Mouse (Mus musculus): Measurements from ENCODE around the gene Atp8b3. TPM values are rescaled to one million over a fixed set of nuclear protein-coding genes. Genes with fewer than 3 reads are reported as not detected.

Atp8b3 gene
- polyA plus RNA-seq, 1 experiment from 2014 or later: 0.23 TPM

DNA sequence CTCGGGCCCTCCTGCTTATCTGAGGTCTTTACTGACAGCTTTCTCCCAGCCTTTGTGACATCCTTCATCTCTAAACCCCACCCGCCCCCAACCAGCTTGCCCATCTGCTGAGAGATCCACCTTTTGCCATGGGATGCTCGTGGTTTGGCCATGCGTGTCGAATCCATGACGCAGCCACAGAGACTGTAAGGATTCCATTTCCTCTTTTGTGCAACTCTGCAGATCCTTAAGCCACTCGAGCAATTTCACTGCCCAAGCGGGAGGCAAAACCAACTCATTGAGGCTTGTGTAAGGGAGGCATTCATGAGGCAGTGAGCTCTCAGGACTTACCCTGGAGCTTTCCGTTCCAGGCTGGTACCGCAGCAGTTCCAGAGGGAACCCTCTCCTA, 28.7 kb downstream of the Atp8b3 start:
- no peak overlapping the region for H3K27ac ChIP-seq
- ATAC-seq (ENCODE audit: insufficient number of reproducible peaks, insufficient read depth, low FRiP score, low TSS enrichment): no peak
- H3K9me3 ChIP-seq: no peaks in the 10 kb centered on the region
- peak overlapping the region; percentile 11 for H3K9ac ChIP-seq
- H3K4me1 ChIP-seq: peaks cover 3% of the 10 kb centered on the region; the same call in 1 of the 2 replicates
- 43% methylated on average over 10 of the region's 10 CpGs for whole genome bisulfite sequencing
- H3K4me3 ChIP-seq: no peak overlapping the region
- peaks cover 74% of the 10 kb centered on the region for H3K27me3 ChIP-seq
- no peaks in the 10 kb centered on the region for H3K36me3 ChIP-seq
- H3K4me2 ChIP-seq (replicated peaks): 0 out of 2 replicates have a peak overlapping the region, but pooled peaks have one; percentile 48

- Histone ChIP-seq H3K27ac (no peak overlapping the region), H3K4me3 (peak overlapping the region; percentile 27), H3K4me2 (replicated peaks) (peak overlapping the region; percentile 48), H3K9ac (no peak overlapping the region), H3K36me3 (no peaks in the 10 kb centered on the region), H3K9me3 (no peaks in the 10 kb centered on the region), H3K27me3 (peaks cover 74% of the 10 kb centered on the region), H3K4me1 (peaks cover 3% of the 10 kb centered on the region; the same call in 1 of the 2 replicates)
- 8% methylated on average over 20 of the region's 20 CpGs for WGBS
- 0 out of 2 replicates have a peak, but pooled peaks have one; percentile 39 for ATAC-seq (ENCODE audit: insufficient number of reproducible peaks, insufficient read depth, low FRiP score, low TSS enrichment)
These were observed 29.3 kb downstream of the Atp8b3 start for GRCm38 (mm10) chr10:80509412-80510272.

- H3K4me1 ChIP-seq: peaks cover 3% of the 10 kb centered on the region; the same call in 1 of the 2 replicates
- H3K36me3 ChIP-seq: no peaks in the 10 kb centered on the region
- WGBS: 1% methylated on average over 11 of the region's 11 CpGs
- H3K9me3 ChIP-seq: no peaks in the 10 kb centered on the region
- no peak for ATAC-seq (ENCODE audit: insufficient number of reproducible peaks, insufficient read depth, low FRiP score, low TSS enrichment)
- H3K27ac ChIP-seq: no peak overlapping the region
- peaks cover 78% of the 10 kb centered on the region for H3K27me3 ChIP-seq
- H3K4me2 ChIP-seq (replicated peaks): no peak overlapping the region
- H3K4me3 ChIP-seq: no peak overlapping the region
- no peak overlapping the region for H3K9ac ChIP-seq
These were observed 32.7 kb downstream of the Atp8b3 start for GRCm38 (mm10) chr10:80506222-80506621.

DNA sequence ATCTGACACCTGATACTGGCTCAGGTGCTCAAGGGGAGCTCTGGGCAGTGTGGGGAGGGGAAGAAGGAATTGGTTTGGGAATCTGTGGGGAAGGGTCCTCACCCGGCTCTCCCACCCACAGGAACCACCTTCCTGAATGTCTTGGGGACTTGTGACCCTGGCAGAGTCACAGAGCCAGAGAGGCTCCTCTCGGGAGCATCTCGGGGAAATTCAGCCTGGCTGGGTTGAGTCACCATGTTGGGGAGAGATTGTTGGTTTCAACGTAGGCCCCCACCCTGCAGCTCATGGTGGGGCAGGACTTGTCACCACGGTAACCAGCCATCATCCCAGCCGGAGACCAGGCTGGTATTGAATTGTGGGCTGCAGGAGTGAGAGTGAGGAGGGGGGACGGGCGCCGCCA, 34.2 kb downstream of the Atp8b3 start:
- Histone ChIP-seq H3K27me3 (peaks cover 83% of the 10 kb centered on the region), H3K36me3 (no peaks in the 10 kb centered on the region), H3K4me1 (peaks cover 3% of the 10 kb centered on the region; the same call in 1 of the 2 replicates), H3K4me3 (no peak overlapping the region), H3K27ac (no peak overlapping the region), H3K9me3 (no peaks in the 10 kb centered on the region), H3K9ac (no peak overlapping the region), H3K4me2 (replicated peaks) (no peak overlapping the region)
- ATAC-seq (ENCODE audit: insufficient number of reproducible peaks, insufficient read depth, low FRiP score, low TSS enrichment): no peak
- WGBS: 2% methylated on average over 7 of the region's 9 CpGs

- peaks cover 88% of the 10 kb centered on the region for H3K27me3 ChIP-seq
- H3K9ac ChIP-seq: no peak overlapping the region
- no peak overlapping the region for H3K4me2 ChIP-seq (replicated peaks)
- H3K4me1 ChIP-seq: peaks cover 3% of the 10 kb centered on the region; the same call in 1 of the 2 replicates
- H3K27ac ChIP-seq: no peak overlapping the region
- no peaks in the 10 kb centered on the region for H3K36me3 ChIP-seq
- no peak for ATAC-seq (ENCODE audit: insufficient number of reproducible peaks, insufficient read depth, low FRiP score, low TSS enrichment)
- WGBS: under 1% methylated on average over 27 of the region's 27 CpGs
- no peaks in the 10 kb centered on the region for H3K9me3 ChIP-seq
- H3K4me3 ChIP-seq: 0 out of 2 replicates have a peak overlapping the region, but pooled peaks have one; percentile 5
These were observed 35.2 kb downstream of the Atp8b3 start for GRCm38 (mm10) chr10:80503599-80504220.

DNA sequence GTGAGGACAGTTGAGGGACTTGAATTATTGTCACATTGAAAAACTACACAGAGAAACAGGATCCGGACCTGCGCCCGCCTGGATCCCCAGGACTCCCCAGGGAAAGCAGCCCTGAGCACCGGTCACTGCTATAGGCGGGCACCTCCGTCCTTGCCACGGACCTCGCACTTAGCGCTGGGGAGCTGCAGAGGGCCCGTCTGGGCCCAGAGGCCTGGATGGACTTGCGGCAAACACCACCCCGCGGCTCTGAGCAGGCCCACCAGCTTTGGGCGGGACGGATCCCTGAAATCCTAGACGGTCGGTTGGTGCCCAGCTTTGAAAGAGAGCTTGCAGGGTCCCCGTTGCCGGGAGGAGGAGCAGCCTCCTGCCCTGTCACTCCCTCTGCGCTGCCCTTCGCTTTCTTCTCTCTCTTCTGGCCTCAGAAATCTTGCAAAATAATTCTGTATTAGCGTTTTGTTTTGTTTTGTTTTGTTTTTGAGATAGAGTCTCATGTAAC, 36.1 kb downstream of the Atp8b3 start:
- no peak overlapping the region for H3K9ac ChIP-seq
- no peaks in the 10 kb centered on the region for H3K9me3 ChIP-seq
- no peaks in the 10 kb centered on the region for H3K36me3 ChIP-seq
- no peak overlapping the region for H3K4me3 ChIP-seq
- peaks cover 3% of the 10 kb centered on the region; the same call in 1 of the 2 replicates for H3K4me1 ChIP-seq
- ATAC-seq (ENCODE audit: insufficient number of reproducible peaks, insufficient read depth, low FRiP score, low TSS enrichment): no peak
- H3K27me3 ChIP-seq: peaks cover 91% of the 10 kb centered on the region
- H3K4me2 ChIP-seq (replicated peaks): no peak overlapping the region
- no peak overlapping the region for H3K27ac ChIP-seq
- WGBS: under 1% methylated on average over 22 of the region's 22 CpGs

DNA sequence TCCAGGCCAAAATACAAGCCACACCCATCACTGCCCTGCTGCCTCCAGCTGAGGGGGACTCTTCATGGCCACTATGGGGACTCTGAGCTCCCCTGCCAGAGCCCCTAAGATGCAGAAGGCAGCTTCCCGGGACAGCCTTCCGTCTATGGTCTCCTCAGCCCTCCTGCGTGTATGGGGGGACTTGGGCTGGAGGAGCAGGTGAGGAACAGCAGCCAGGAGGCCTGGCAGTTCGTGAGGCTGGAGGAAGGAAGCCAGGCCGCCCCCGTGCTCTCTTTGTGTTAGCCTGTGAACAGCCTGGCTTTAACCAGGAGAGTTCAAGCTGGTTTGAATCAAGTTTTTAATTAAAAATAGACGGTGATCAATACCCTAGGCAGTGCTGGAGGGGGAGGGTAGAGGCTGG, 36.6 kb downstream of the Atp8b3 start:
- no peak for ATAC-seq (ENCODE audit: insufficient number of reproducible peaks, insufficient read depth, low FRiP score, low TSS enrichment)
- H3K4me1 ChIP-seq: peaks cover 3% of the 10 kb centered on the region; the same call in 1 of the 2 replicates
- no peak overlapping the region for H3K4me2 ChIP-seq (replicated peaks)
- H3K9ac ChIP-seq: no peak overlapping the region
- H3K9me3 ChIP-seq: no peaks in the 10 kb centered on the region
- no peak overlapping the region for H3K27ac ChIP-seq
- no peaks in the 10 kb centered on the region for H3K36me3 ChIP-seq
- no peak overlapping the region for H3K4me3 ChIP-seq
- H3K27me3 ChIP-seq: peaks cover 91% of the 10 kb centered on the region
- under 1% methylated on average over 7 of the region's 7 CpGs for WGBS

- no peak overlapping the region for H3K4me2 ChIP-seq (replicated peaks)
These were observed 42.5 kb downstream of the Atp8b3 start for GRCm38 (mm10) chr10:80496421-80496820.

DNA sequence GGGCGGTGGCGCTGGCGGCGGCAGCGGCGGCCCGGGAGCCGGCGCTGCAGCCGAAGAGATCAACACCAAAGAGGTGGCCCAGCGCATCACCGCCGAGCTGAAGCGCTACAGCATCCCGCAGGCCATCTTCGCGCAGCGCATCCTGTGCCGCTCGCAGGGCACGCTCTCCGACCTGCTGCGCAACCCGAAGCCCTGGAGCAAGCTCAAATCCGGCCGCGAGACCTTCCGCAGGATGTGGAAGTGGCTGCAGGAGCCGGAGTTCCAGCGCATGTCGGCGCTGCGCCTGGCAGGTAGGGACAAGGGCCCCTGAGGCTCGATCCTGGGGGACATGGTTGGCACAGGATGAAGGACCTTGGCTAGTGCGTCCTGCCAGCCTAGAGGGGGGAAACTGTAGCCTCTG, 43.0 kb downstream of the Atp8b3 start:
- H3K4me1 ChIP-seq: peaks cover 23% of the 10 kb centered on the region
- under 1% methylated on average over 26 of the region's 35 CpGs for WGBS

More at GRCm38 (mm10) chr10:80496421-80496820, 42.5 kb downstream of the Atp8b3 start:
- Histone ChIP-seq H3K4me1 (peaks cover 23% of the 10 kb centered on the region), H3K9me3 (no peaks in the 10 kb centered on the region), H3K27me3 (peaks cover 99% of the 10 kb centered on the region), H3K27ac (no peak overlapping the region), H3K9ac (no peak overlapping the region), H3K36me3 (no peaks in the 10 kb centered on the region), H3K4me3 (peak overlapping the region; percentile 40; the same call in 1 of the 2 replicates)
- under 1% methylated on average over 20 of the region's 20 CpGs for WGBS
- no peak for ATAC-seq (ENCODE audit: insufficient number of reproducible peaks, insufficient read depth, low FRiP score, low TSS enrichment)

GRCm38 (mm10) chr10:80494732-80495131, 44.2 kb downstream of the Atp8b3 start, which contains the start of gene Onecut3:
Onecut3 (plus strand) TSS chr10:80494835.
- WGBS: 0% methylated on average over 39 of the region's 42 CpGs
- Histone ChIP-seq H3K27me3 (peaks cover 99% of the 10 kb centered on the region), H3K9ac (peak within 1 kb of the TSS; percentile 33; the same call in 1 of the 2 replicates), H3K4me3 (peak within 1 kb of the TSS; percentile 40), H3K36me3 (no peaks in the 10 kb centered on the region), H3K4me1 (peaks cover 23% of the 10 kb centered on the region), H3K27ac (no peak within 1 kb of the TSS), H3K4me2 (replicated peaks) (peak within 1 kb of the TSS; percentile 85), H3K9me3 (no peaks in the 10 kb centered on the region)
- ATAC-seq (ENCODE audit: insufficient number of reproducible peaks, insufficient read depth, low FRiP score, low TSS enrichment): no peak

More for the DNA sequence above, 43.0 kb downstream of the Atp8b3 start:
- Histone ChIP-seq H3K9ac (no peak overlapping the region), H3K36me3 (no peaks in the 10 kb centered on the region), H3K4me2 (replicated peaks) (peak overlapping the region; percentile 85), H3K27me3 (peaks cover 99% of the 10 kb centered on the region), H3K4me3 (peak overlapping the region; percentile 40; the same call in 1 of the 2 replicates), H3K9me3 (no peaks in the 10 kb centered on the region), H3K27ac (no peak overlapping the region)
- no peak for ATAC-seq (ENCODE audit: insufficient number of reproducible peaks, insufficient read depth, low FRiP score, low TSS enrichment)

DNA sequence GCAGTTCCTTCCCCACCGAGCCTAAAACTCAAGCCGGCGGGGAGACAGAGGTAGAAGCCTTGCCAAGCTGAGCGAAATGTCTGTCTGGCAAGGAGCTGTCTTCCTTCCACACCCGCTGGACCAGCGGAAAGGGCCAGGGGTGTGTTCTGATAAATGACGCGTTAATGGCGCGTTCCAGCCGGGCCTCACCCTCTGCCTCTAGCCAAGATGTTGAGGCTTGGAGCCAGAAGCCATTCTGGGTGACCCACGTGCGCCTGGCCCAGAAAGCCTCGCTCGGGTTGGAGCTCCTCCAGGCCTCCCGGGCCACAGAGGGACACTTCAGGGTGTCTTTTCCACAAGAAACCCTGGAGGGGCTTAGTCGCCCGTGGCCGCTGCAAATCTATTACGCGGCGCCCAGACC, 48.9 kb downstream of the Atp8b3 start:
- H3K36me3 ChIP-seq: no peaks in the 10 kb centered on the region
- H3K9ac ChIP-seq: no peak overlapping the region
- WGBS: 1% methylated on average over 22 of the region's 22 CpGs
- no peak for ATAC-seq (ENCODE audit: insufficient number of reproducible peaks, insufficient read depth, low FRiP score, low TSS enrichment)
- H3K4me3 ChIP-seq: no peak overlapping the region
- peaks cover 7% of the 10 kb centered on the region for H3K4me1 ChIP-seq
- peaks cover 92% of the 10 kb centered on the region for H3K27me3 ChIP-seq
- peaks cover 3% of the 10 kb centered on the region; the same call in 1 of the 2 replicates for H3K9me3 ChIP-seq
- H3K4me2 ChIP-seq (replicated peaks): no peak overlapping the region
- H3K27ac ChIP-seq: no peak overlapping the region
